Mouse (Mus musculus): Measurements from ENCODE around the gene Taf15. TPM values are rescaled to one million over a fixed set of nuclear protein-coding genes. Genes with fewer than 3 reads are reported as not detected.

Taf15 gene
- polyA plus RNA-seq, 1 experiment from 2014 or later: 14.4 TPM

DNA sequence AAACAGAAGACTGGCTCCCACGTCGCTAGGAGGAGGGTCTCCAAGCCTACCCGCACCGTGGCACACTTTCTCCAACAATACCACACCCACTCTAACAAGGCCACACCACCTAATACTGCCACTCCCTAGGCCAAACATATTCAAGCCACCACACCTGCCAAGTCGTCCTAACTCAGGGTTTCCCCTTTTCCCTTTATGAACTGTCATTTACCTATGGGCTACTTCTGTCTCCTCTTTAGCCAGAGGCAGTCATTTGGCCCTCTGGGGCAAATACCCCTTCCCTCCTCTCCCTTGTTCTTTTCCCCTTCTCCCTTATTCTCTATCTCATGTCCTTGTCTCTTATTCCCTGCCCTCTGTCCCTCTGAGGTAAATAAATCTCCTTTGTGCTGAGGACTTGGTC, 78.8 kb downstream of the Taf15 start:
- TF ChIP-seq CTCF (IDR thresholded peaks at IDR 0.05; ENCODE audit: low read depth): no peak
- Histone ChIP-seq H3K36me3 (ENCODE audit: insufficient read depth) (no peaks in the 10 kb centered on the region), H3K4me3 (ENCODE audit: low read depth, low read length) (no peak overlapping the region), H3K4me2 (no peak overlapping the region), H3K4me1 (ENCODE audit: insufficient read depth) (no peaks in the 10 kb centered on the region), H3K27me3 (ENCODE audit: insufficient read depth, low read length) (no peaks in the 10 kb centered on the region), H3K27ac (ENCODE audit: low read depth) (no peak overlapping the region), H3K9me3 (ENCODE audit: low read depth, low read length) (no peaks in the 10 kb centered on the region), H3K9ac (no peak overlapping the region)
- 76% methylated on average over 5 of the region's 5 CpGs for WGBS
- DNase-seq (no peak), ATAC-seq (ENCODE audit: insufficient read depth) (no peak)

Other genes with a start within 250 kb of the Taf15 start
- 0.43 and 0.47 TPM in 2 replicates for gene Slfn14, start 186.4 kb upstream of the Taf15 start, polyA plus RNA-seq (2014; fragmentation: Nextera tagmentation; extraction: Ambion mirVana)
- gene Ap2b1, start 174.1 kb upstream of the Taf15 start, polyA plus RNA-seq (2014; fragmentation: Nextera tagmentation; extraction: Ambion mirVana): 75.3 and 78.0 TPM in 2 replicates
- 12.0 and 12.8 TPM in 2 replicates for gene Pex12, start 170.5 kb upstream of the Taf15 start, polyA plus RNA-seq (2014; fragmentation: Nextera tagmentation; extraction: Ambion mirVana)
- 0.88 and 1.3 TPM in 2 replicates for gene Rasl10b, start 63.9 kb upstream of the Taf15 start, polyA plus RNA-seq (2014; fragmentation: Nextera tagmentation; extraction: Ambion mirVana)
- not detected in 2 replicates for gene Gas2l2, start 43.6 kb upstream of the Taf15 start, polyA plus RNA-seq (2014; fragmentation: Nextera tagmentation; extraction: Ambion mirVana)
- gene 1700020L24Rik, start 35.4 kb upstream of the Taf15 start, polyA plus RNA-seq (2014; fragmentation: Nextera tagmentation; extraction: Ambion mirVana): 0.23 and 0.64 TPM in 2 replicates
- 2.1 TPM in 2 replicates for gene Mmp28, start 10.0 kb upstream of the Taf15 start, polyA plus RNA-seq (2014; fragmentation: Nextera tagmentation; extraction: Ambion mirVana)
- 0.09 TPM in 1 of 2 replicates, not detected in the other for gene Heatr9, start 49.1 kb downstream of the Taf15 start, polyA plus RNA-seq (2014; fragmentation: Nextera tagmentation; extraction: Ambion mirVana)
- gene Ccl5, start 57.4 kb downstream of the Taf15 start, polyA plus RNA-seq (2014; fragmentation: Nextera tagmentation; extraction: Ambion mirVana): 0.64 TPM in 1 of 2 replicates, not detected in the other
- 2.8 and 7.0 TPM in 2 replicates for gene Ccl9, start 105.5 kb downstream of the Taf15 start, polyA plus RNA-seq (2014; fragmentation: Nextera tagmentation; extraction: Ambion mirVana)
- 4.8 and 7.2 TPM in 2 replicates for gene Ccl6, start 120.0 kb downstream of the Taf15 start, polyA plus RNA-seq (2014; fragmentation: Nextera tagmentation; extraction: Ambion mirVana)
- gene Rpl9-ps1, start 172.5 kb downstream of the Taf15 start, polyA plus RNA-seq (2014; fragmentation: Nextera tagmentation; extraction: Ambion mirVana): not detected in 2 replicates
- gene Ccl3, start 176.3 kb downstream of the Taf15 start, polyA plus RNA-seq (2014; fragmentation: Nextera tagmentation; extraction: Ambion mirVana): 0.33 and 0.51 TPM in 2 replicates
- gene Ccl4, start 189.5 kb downstream of the Taf15 start, polyA plus RNA-seq (2014; fragmentation: Nextera tagmentation; extraction: Ambion mirVana): 0.59 and 1.3 TPM in 2 replicates
- 0.76 and 2.8 TPM in 2 replicates for gene Wfdc17, start 230.9 kb downstream of the Taf15 start, polyA plus RNA-seq (2014; fragmentation: Nextera tagmentation; extraction: Ambion mirVana)
- gene Wfdc18, start 235.9 kb downstream of the Taf15 start, polyA plus RNA-seq (2014; fragmentation: Nextera tagmentation; extraction: Ambion mirVana): 0.41 TPM in 1 of 2 replicates, not detected in the other

Measured in lung, embryonic 14.5 days (tissue).